In genomic region chr11:70027397-70027796, GRCm38 (mm10) we compare ENCODE assay signal across 8 mouse cellular contexts. TPM values are rescaled to one million over a fixed set of nuclear protein-coding genes. Genes with fewer than 3 reads are reported as not detected.
DNase-seq lines count a peak whose midpoint lies in the region; ATAC-seq and TF ChIP-seq lines count a peak whose summit lies in the region.

No protein-coding gene starts in this region.

- H3ac ChIP-seq in C2C12 (ENCODE audit: control insufficient read depth, insufficient read length, low read depth) (peak overlapping the region; percentile 21), myocyte (ENCODE audit: control insufficient read depth, insufficient read length) (no peak overlapping the region)

- peaks cover 76% of the 10 kb centered on the region for H3K4me1 ChIP-seq in embryonic facial prominence, embryonic 13.5 days
- H3K4me1 ChIP-seq in hindbrain, embryonic 13.5 days (replicated peaks), result peaks cover 86% of the 10 kb centered on the region

- 37% methylated on average over 9 of the region's 9 CpGs for WGBS in embryonic facial prominence, embryonic 13.5 days
- 42% methylated on average over 9 of the region's 9 CpGs for WGBS in hindbrain, embryonic 13.5 days

- H3K79me2 ChIP-seq in C2C12 (ENCODE audit: control insufficient read depth, insufficient read depth), result peaks cover 74% of the 10 kb centered on the region
- peaks cover 15% of the 10 kb centered on the region for H3K79me2 ChIP-seq in myocyte (ENCODE audit: control insufficient read depth, insufficient read depth)

- peak overlapping the region; percentile 62; the same call in 1 of the 2 replicates for H3K9ac ChIP-seq in embryonic facial prominence, embryonic 13.5 days
- H3K9ac ChIP-seq in hindbrain, embryonic 13.5 days, result peak overlapping the region; percentile 62

- H3K79me3 ChIP-seq in C2C12 (ENCODE audit: low read depth), result peaks cover 32% of the 10 kb centered on the region

- no peaks in the 10 kb centered on the region for H3K9me3 ChIP-seq in embryonic facial prominence, embryonic 13.5 days
- H3K9me3 ChIP-seq in hindbrain, embryonic 13.5 days, result no peaks in the 10 kb centered on the region

- H3K27ac ChIP-seq in embryonic facial prominence, embryonic 13.5 days, result peak overlapping the region; percentile 90
- peak overlapping the region; percentile 98 for H3K27ac ChIP-seq in hindbrain, embryonic 13.5 days

- H3K27me3 ChIP-seq in C2C12 (ENCODE audit: control insufficient read depth, insufficient read depth, insufficient read length) (no peaks in the 10 kb centered on the region), myocyte (ENCODE audit: control insufficient read depth, insufficient read depth, insufficient read length) (no peaks in the 10 kb centered on the region)
- H3K27me3 ChIP-seq in embryonic facial prominence, embryonic 13.5 days, result no peaks in the 10 kb centered on the region
- H3K27me3 ChIP-seq in hindbrain, embryonic 13.5 days, result no peaks in the 10 kb centered on the region

- peak; percentile 46 to 52 for DNase-seq in frontal cortex, postnatal 36 days (ENCODE audit: low spot score in 2 of 2)
- no peak for DNase-seq in frontal cortex, postnatal 25 days (ENCODE audit: low spot score in 2 of 2)
- DNase-seq in ovary, adult 18-20 months (ENCODE audit: low spot score), result no peak
- no peak for DNase-seq in c-Kit-positive CD71-positive TER-119-positive erythroid progenitor cells, embryonic 14.5 days (ENCODE audit: low spot score)

- peak overlapping the region; percentile 65 for H3K4me2 ChIP-seq in embryonic facial prominence, embryonic 13.5 days
- peak overlapping the region; percentile 56 for H3K4me2 ChIP-seq in hindbrain, embryonic 13.5 days
- H3K4me2 ChIP-seq in myocyte (ENCODE audit: low read depth), result peak overlapping the region; percentile 90

- ATAC-seq in embryonic facial prominence, embryonic 13.5 days (ENCODE audit: insufficient number of reproducible peaks, insufficient read depth, low FRiP score, low TSS enrichment, low read depth), result no peak
- no peak for ATAC-seq in hindbrain, embryonic 13.5 days (ENCODE audit: low FRiP score)

- TF ChIP-seq POLR2A in myocyte (IDR thresholded peaks at IDR 0.05; ENCODE audit: insufficient read length, low read depth), result no peak

- peaks cover 15% of the 10 kb centered on the region for H3K36me3 ChIP-seq in C2C12 (ENCODE audit: control insufficient read depth, insufficient read depth)
- peaks cover 22% of the 10 kb centered on the region for H3K36me3 ChIP-seq in embryonic facial prominence, embryonic 13.5 days
- peaks cover 19% of the 10 kb centered on the region for H3K36me3 ChIP-seq in hindbrain, embryonic 13.5 days
- H3K36me3 ChIP-seq in myocyte (ENCODE audit: control insufficient read depth, insufficient read depth), result peaks cover 13% of the 10 kb centered on the region

- TF ChIP-seq CTCF in C2C12 (IDR thresholded peaks at IDR 0.05; ENCODE audit: control insufficient read depth, insufficient read depth, insufficient read length), result no peak

- no peak overlapping the region for H3K4me3 ChIP-seq in C2C12 (ENCODE audit: insufficient read depth, poor library complexity, severe bottlenecking)
- peak overlapping the region; percentile 22; the same call in 1 of the 2 replicates for H3K4me3 ChIP-seq in embryonic facial prominence, embryonic 13.5 days
- peak overlapping the region; percentile 40; the same call in 1 of the 2 replicates for H3K4me3 ChIP-seq in hindbrain, embryonic 13.5 days
- H3K4me3 ChIP-seq in myocyte, result no peak overlapping the region

TF ChIP-seq in C2C12, 6 proteins besides CTCF, POLR2A, EP300 and RAD21:
- TF ChIP-seq MAX (IDR thresholded peaks at IDR 0.05), result no peak
- TF ChIP-seq MYOG (IDR thresholded peaks at IDR 0.05; ENCODE audit: control insufficient read depth, extremely low read depth, insufficient read length), result no peak
- TF ChIP-seq MYOD1 (IDR thresholded peaks at IDR 0.05; ENCODE audit: control insufficient read depth, insufficient read length, low read depth), result no peak
- TF ChIP-seq USF1 (IDR thresholded peaks at IDR 0.05; ENCODE audit: low read depth), result no peak
- TF ChIP-seq CEBPB (IDR thresholded peaks at IDR 0.05; ENCODE audit: low read depth), result no peak
- no peak for TF ChIP-seq FOSL1 (IDR thresholded peaks at IDR 0.05; ENCODE audit: insufficient read depth, low read length, poor library complexity, severe bottlenecking)
TF ChIP-seq in C2C12: peak in this region for 0.

TF ChIP-seq in myocyte, 11 proteins besides CTCF, POLR2A, EP300 and RAD21:
- no peak for TF ChIP-seq POLR2AphosphoS2 (IDR thresholded peaks at IDR 0.05; ENCODE audit: insufficient read length, low read depth)
- no peak for TF ChIP-seq USF1 (IDR thresholded peaks at IDR 0.05; ENCODE audit: low read depth)
- no peak for TF ChIP-seq MAX (IDR thresholded peaks at IDR 0.05; ENCODE audit: low read depth)
- no peak for TF ChIP-seq MYOD1 (IDR thresholded peaks at IDR 0.05; ENCODE audit: control insufficient read depth in 1 of 3, insufficient read length in 2 of 3, low read depth in 2 of 3)
- TF ChIP-seq E2F4 (IDR thresholded peaks at IDR 0.05; ENCODE audit: insufficient read depth), result no peak
- TF ChIP-seq SRF (IDR thresholded peaks at IDR 0.05; ENCODE audit: control insufficient read depth, insufficient read length, low read depth), result no peak
- TF ChIP-seq MYOG (IDR thresholded peaks at IDR 0.05; ENCODE audit: control insufficient read depth in 1 of 3, insufficient read depth in 1 of 3, insufficient read length in 2 of 3, low read depth in 2 of 3), result no peak
- TF ChIP-seq REST (IDR thresholded peaks at IDR 0.05; ENCODE audit: insufficient read depth, insufficient read length), result no peak
- TF ChIP-seq TCF12 (IDR thresholded peaks at IDR 0.05; ENCODE audit: insufficient read depth, poor library complexity, severe bottlenecking), result no peak
- TF ChIP-seq TCF3 (IDR thresholded peaks at IDR 0.05; ENCODE audit: insufficient read length, low read depth), result no peak
- no peak for TF ChIP-seq CEBPB (IDR thresholded peaks at IDR 0.05; ENCODE audit: insufficient read depth, poor library complexity, severe bottlenecking)

RNA-seq across cellular contexts. Expression of gene Dlg4, which starts 10.7 kb away (rescaled TPM):
- polyA plus RNA-seq in C2C12 (2012; fragmentation: generic; extraction: Trizol) (25.3 TPM), myocyte (2012; fragmentation: generic; extraction: Trizol) (26.8 TPM)
- polyA plus RNA-seq in embryonic facial prominence, embryonic 13.5 days (2015; fragmentation: Nextera tagmentation; extraction: Ambion mirVana), result 13.1 and 13.5 TPM in 2 replicates
- 28.1 TPM in 2 replicates for polyA plus RNA-seq in hindbrain, embryonic 13.5 days (2015; fragmentation: Nextera tagmentation; extraction: Ambion mirVana)

RNA-seq across cellular contexts. Expression of gene Acadvl, which starts 12.2 kb away (rescaled TPM):
- polyA plus RNA-seq in C2C12 (2012; fragmentation: generic; extraction: Trizol) (87.8 TPM), myocyte (2012; fragmentation: generic; extraction: Trizol) (130 TPM)
- 78.2 and 82.3 TPM in 2 replicates for polyA plus RNA-seq in embryonic facial prominence, embryonic 13.5 days (2015; fragmentation: Nextera tagmentation; extraction: Ambion mirVana)
- 56.9 and 59.4 TPM in 2 replicates for polyA plus RNA-seq in hindbrain, embryonic 13.5 days (2015; fragmentation: Nextera tagmentation; extraction: Ambion mirVana)

RNA-seq across cellular contexts. Expression of gene Asgr1, which starts 26.5 kb away (rescaled TPM):
- polyA plus RNA-seq in C2C12 (2012; fragmentation: generic; extraction: Trizol) (4.0 TPM), myocyte (2012; fragmentation: generic; extraction: Trizol) (0.06 TPM)
- 0.24 and 0.47 TPM in 2 replicates for polyA plus RNA-seq in embryonic facial prominence, embryonic 13.5 days (2015; fragmentation: Nextera tagmentation; extraction: Ambion mirVana)
- 1.5 and 1.7 TPM in 2 replicates for polyA plus RNA-seq in hindbrain, embryonic 13.5 days (2015; fragmentation: Nextera tagmentation; extraction: Ambion mirVana)

RNA-seq across cellular contexts. Expression of gene Dvl2, which starts 27.0 kb away (rescaled TPM):
- polyA plus RNA-seq in C2C12 (2012; fragmentation: generic; extraction: Trizol) (36.4 TPM), myocyte (2012; fragmentation: generic; extraction: Trizol) (24.3 TPM)
- polyA plus RNA-seq in embryonic facial prominence, embryonic 13.5 days (2015; fragmentation: Nextera tagmentation; extraction: Ambion mirVana), result 55.0 and 56.8 TPM in 2 replicates
- polyA plus RNA-seq in hindbrain, embryonic 13.5 days (2015; fragmentation: Nextera tagmentation; extraction: Ambion mirVana), result 26.8 and 28.6 TPM in 2 replicates

RNA-seq across cellular contexts. Expression of gene Phf23, which starts 31.8 kb away (rescaled TPM):
- polyA plus RNA-seq in C2C12 (2012; fragmentation: generic; extraction: Trizol) (93.4 TPM), myocyte (2012; fragmentation: generic; extraction: Trizol) (58.6 TPM)
- polyA plus RNA-seq in embryonic facial prominence, embryonic 13.5 days (2015; fragmentation: Nextera tagmentation; extraction: Ambion mirVana), result 87.8 and 93.3 TPM in 2 replicates
- 72.9 and 74.8 TPM in 2 replicates for polyA plus RNA-seq in hindbrain, embryonic 13.5 days (2015; fragmentation: Nextera tagmentation; extraction: Ambion mirVana)

Comparison
In these comparisons a context has a peak if more than half of its experiments do, and no peak if none do; other contexts are left out.
1. DNase-seq: peak in frontal cortex, postnatal 36 days (2 of 2); none in frontal cortex, postnatal 25 days (0 of 2), ovary, adult 18-20 months (single experiment) and c-Kit-positive CD71-positive TER-119-positive erythroid progenitor cells, embryonic 14.5 days (single experiment).
2. H3K4me3 ChIP-seq: peak in embryonic facial prominence, embryonic 13.5 days (single experiment) and hindbrain, embryonic 13.5 days (single experiment); none in C2C12 (single experiment) and myocyte (single experiment).
3. Peak in every context shown above with its lines, with median percentiles within 50 percentile points of each other: H3K4me2 ChIP-seq.